Mouse (Mus musculus) forebrain, embryonic 16.5 days (tissue): ENCODE measurements around the gene Cdr2l. TPM values are rescaled to one million over a fixed set of nuclear protein-coding genes. Genes with fewer than 3 reads are reported as not detected.
A peak's percentile ranks its signal among the peaks of the same experiment; 100 is the strongest.

ENCODE experiments used
- ATAC-seq: fragments of 200-750 bp; cut with Nextera tagmentation; 2 replicates; pipeline ENCODE4 v1.8.0; 2017; ENCODE audit warnings: mild to moderate bottlenecking, moderate library complexity
- H3K27ac ChIP-seq: fragments of 300-500 bp; sonication (generic); 2 replicates; pipeline ENCODE4 v1.5.1; 2014; ENCODE audit warnings: low read length, control low read depth
- H3K27me3 ChIP-seq: fragments of 300-500 bp; sonication (generic); replicated peaks from 2 replicates; pipeline ENCODE4 v1.6.1; 2014; ENCODE audit warnings: low read length; ENCODE audit not compliant: control insufficient read depth, insufficient read depth
- H3K36me3 ChIP-seq: fragments of 300-500 bp; sonication (generic); 2 replicates; pipeline ENCODE4 v1.6.1; 2014; ENCODE audit not compliant: control insufficient read depth, insufficient read depth
- H3K4me1 ChIP-seq: fragments of 300-500 bp; sonication (generic); replicated peaks from 2 replicates; pipeline ENCODE4 v1.6.1; 2014; ENCODE audit warnings: low read length; ENCODE audit not compliant: control insufficient read depth, insufficient read depth
- H3K4me2 ChIP-seq: fragments of 300-500 bp; sonication (generic); 2 replicates; pipeline ENCODE4 v1.6.1; 2014; ENCODE audit warnings: mild to moderate bottlenecking, low read length, control low read depth
- H3K4me3 ChIP-seq: fragments of 300-500 bp; sonication (generic); replicated peaks from 2 replicates; pipeline ENCODE4 v1.5.1; 2014; ENCODE audit warnings: mild to moderate bottlenecking, low read length, control low read depth
- H3K9ac ChIP-seq: fragments of 300-500 bp; sonication (generic); replicated peaks from 2 replicates; pipeline ENCODE4 v1.6.1; 2014; ENCODE audit warnings: low read depth, low read length, control low read depth
- H3K9me3 ChIP-seq: fragments of 300-500 bp; sonication (generic); 2 replicates; pipeline ENCODE4 v1.6.1; 2016; ENCODE audit warnings: low read length; ENCODE audit not compliant: control insufficient read depth
- WGBS: fragments of 180-500 bp; shearing (Covaris S2); extraction: QIAGEN DNeasy Blood & Tissue Kit; methylation state at CpG from one replicate; pipeline ENCODE4 v1.1.7; 2014; 5-methylcytosine and 5-hydroxymethylcytosine counted together
- polyA plus RNA-seq: library from polyadenylated mRNA; unstranded; fragments of >200 nt; fragmentation: Nextera tagmentation; extraction: Ambion mirVana; gene quantifications from 2 replicates; pipeline ENCODE4 v1.2.1, GENCODE M21; 2015

Cdr2l gene
- polyA plus RNA-seq, 1 experiment from 2014 or later: 18.3 TPM

DNA sequence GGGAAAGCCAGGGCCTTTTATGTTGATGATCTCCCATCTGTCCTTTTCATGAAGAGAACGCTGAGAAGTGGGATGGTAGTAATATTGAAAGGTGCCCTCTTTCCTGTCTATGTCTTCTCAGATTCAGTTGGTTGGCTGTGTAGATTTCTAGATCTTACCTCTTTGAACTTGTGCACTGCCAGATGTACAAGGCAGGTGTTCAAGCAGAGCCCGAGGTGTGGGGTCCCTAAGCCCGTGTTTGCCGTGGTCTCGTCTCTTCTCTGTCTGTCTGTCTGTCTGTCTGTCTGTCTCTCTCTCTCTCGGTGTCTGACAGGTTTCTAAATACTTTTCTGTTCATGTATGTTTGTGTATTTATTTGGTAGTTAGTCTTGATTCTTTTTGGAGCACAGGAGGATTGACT, 44.0 kb downstream of the Cdr2l start:
- Histone ChIP-seq H3K27me3 (no peaks in the 10 kb centered on the region), H3K36me3 (peaks cover 16% of the 10 kb centered on the region), H3K9me3 (no peaks in the 10 kb centered on the region), H3K27ac (no peak overlapping the region), H3K4me2 (no peak overlapping the region), H3K4me3 (no peak overlapping the region), H3K4me1 (peaks cover 18% of the 10 kb centered on the region), H3K9ac (no peak overlapping the region)
- 93% methylated on average over 6 of the region's 6 CpGs for WGBS
- no peak for ATAC-seq

DNA sequence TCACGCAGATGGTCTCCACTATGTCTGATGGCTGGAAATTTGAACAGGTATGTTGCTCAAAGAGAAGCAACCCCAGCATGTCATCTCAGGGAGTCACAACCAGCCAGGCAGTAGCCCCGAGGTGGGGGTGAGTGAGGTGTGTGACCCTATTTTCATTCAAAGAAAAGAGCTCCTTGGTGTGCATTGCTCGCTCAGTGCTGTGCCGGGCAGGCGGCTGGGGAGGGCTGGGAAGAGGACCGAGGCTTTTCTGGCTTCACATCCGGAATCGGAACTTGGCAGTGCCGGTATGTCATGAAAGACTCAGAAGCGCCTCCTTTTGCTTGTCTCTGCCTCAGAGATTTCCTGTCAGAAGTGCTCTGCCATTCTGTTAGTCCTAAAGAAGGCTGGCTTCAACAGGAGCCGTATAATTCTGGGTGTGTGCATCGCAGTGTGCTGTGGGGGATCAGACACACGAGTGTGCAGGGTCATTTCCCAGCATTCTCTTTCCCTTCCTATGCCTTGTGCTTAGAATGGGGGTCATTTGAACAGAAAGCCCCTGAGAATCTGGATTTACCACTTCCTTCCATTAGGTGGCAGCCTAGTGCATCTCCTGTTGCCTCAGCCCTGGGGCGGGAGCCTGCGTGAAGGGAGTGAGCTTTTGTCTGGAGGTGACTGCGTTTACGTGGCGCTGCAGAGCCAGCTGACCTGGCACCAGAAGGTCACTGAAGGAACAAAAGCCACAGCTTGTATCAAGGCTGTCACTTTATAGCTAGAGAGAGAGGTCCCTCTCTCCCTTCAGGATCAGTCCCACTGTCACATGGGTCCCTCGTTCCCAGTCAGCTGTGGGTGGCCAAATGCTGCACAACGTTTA, 46.0 kb downstream of the Cdr2l start:
- Histone ChIP-seq H3K4me3 (no peak overlapping the region), H3K36me3 (peaks cover 26% of the 10 kb centered on the region), H3K27ac (peak overlapping the region; percentile 31; the same call in 1 of the 2 replicates), H3K4me1 (peaks cover 9% of the 10 kb centered on the region), H3K9me3 (no peaks in the 10 kb centered on the region), H3K4me2 (peak overlapping the region; percentile 31), H3K27me3 (no peaks in the 10 kb centered on the region), H3K9ac (peak overlapping the region; percentile 7)
- WGBS: 27% methylated on average over 20 of the region's 20 CpGs
- ATAC-seq: peak; percentile 87

DNA sequence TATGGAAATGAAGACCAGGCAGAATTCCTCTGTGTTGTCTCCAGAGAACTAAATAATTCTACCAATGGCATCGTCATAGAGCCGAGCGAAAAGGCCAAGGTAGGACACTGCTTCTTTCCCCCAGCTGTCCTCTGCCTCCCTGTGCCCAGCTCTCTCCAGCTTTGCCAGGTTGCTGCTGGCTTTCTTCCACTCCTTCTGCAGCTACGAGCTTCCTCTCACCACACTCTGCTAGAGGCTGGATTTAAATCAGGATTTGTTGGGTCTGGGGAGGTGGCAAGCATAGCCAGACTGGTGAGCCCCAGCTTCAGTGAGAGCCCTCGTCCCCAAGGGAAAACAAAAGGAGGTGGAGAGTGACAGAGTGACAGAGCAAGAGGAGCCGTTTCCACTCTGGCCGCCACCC, 47.6 kb downstream of the Cdr2l start:
- Histone ChIP-seq H3K27ac (no peak overlapping the region), H3K9ac (no peak overlapping the region), H3K4me1 (peaks cover 9% of the 10 kb centered on the region), H3K9me3 (no peaks in the 10 kb centered on the region), H3K4me3 (no peak overlapping the region), H3K27me3 (no peaks in the 10 kb centered on the region), H3K4me2 (no peak overlapping the region), H3K36me3 (peaks cover 26% of the 10 kb centered on the region)
- WGBS: 83% methylated on average over 7 of the region's 7 CpGs
- no peak for ATAC-seq

DNA sequence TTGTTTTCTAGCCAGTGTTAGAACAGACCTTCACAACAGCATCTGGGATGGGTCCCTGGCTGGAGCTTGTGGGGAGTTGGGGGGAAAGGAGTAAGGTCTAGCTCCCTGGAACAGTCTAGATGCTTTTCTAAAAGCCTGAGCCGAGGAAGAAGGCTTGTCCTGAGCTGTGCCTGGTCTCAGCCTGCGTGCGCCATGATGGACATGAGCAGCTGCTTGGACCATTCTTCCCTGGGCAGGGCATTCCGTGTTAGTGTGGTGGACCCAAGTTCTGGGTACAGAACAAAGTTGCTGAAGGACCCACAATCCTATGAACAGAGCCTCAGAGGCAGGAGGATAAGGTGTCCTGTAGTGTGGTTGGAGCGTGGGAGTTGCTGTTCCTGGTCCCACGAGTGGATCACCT, 48.8 kb downstream of the Cdr2l start:
- 98% methylated on average over 6 of the region's 6 CpGs for WGBS
- H3K4me1 ChIP-seq: peaks cover 11% of the 10 kb centered on the region
- H3K36me3 ChIP-seq: peaks cover 24% of the 10 kb centered on the region

DNA sequence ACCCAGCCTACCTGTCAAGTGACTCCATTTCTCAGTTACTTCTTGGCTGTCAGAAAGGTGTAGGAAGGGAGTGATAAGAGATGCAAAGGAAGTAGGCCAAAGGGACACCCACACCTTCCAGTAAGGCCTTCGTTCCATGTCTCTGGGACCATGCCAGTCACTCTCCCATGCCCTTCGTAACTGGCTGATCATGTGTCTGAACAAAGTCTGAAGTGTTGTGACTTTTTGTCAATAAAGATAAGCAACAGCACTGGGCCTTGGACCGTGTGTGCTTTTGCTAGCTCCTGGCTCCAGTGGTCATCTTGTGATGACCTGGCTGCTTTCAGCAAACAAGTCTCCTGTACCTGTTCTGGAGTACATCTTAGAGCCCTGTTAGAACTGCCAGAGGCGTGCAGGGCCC, 51.1 kb downstream of the Cdr2l start:
- Histone ChIP-seq H3K4me1 (peaks cover 17% of the 10 kb centered on the region), H3K9me3 (no peaks in the 10 kb centered on the region), H3K4me2 (no peak overlapping the region), H3K4me3 (no peak overlapping the region), H3K27me3 (no peaks in the 10 kb centered on the region), H3K27ac (no peak overlapping the region), H3K9ac (no peak overlapping the region), H3K36me3 (peaks cover 23% of the 10 kb centered on the region)
- ATAC-seq: no peak
- WGBS: 83% methylated on average over 4 of the region's 4 CpGs

More for the DNA sequence above, 48.8 kb downstream of the Cdr2l start:
- H3K27ac ChIP-seq: no peak overlapping the region
- H3K27me3 ChIP-seq: no peaks in the 10 kb centered on the region
- H3K9ac ChIP-seq: no peak overlapping the region
- H3K9me3 ChIP-seq: no peaks in the 10 kb centered on the region
- no peak overlapping the region for H3K4me3 ChIP-seq
- no peak overlapping the region for H3K4me2 ChIP-seq
- ATAC-seq: no peak

DNA sequence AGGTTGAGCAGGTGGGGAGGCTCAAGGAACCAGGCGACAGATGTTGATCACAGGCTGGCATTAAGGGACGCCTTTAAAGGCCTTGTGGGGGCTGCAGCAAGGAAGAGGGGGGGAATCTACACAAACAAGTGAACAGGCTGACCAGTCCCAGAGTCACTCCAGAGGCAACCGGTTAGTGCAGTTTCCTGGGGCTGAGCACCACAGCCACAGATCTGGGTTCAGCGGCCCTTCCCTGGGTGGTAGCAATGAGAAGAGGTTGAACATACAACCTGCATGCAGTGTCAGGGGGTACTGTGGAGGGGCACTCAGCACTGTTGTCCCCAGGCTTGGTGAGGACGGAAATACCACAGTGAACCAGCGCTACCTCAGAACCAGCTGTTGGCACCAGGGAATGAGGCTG, 51.6 kb downstream of the Cdr2l start:
- Histone ChIP-seq H3K27me3 (no peaks in the 10 kb centered on the region), H3K4me1 (peaks cover 12% of the 10 kb centered on the region), H3K4me3 (no peak overlapping the region), H3K36me3 (peaks cover 23% of the 10 kb centered on the region), H3K27ac (no peak overlapping the region), H3K9me3 (no peaks in the 10 kb centered on the region), H3K4me2 (no peak overlapping the region), H3K9ac (no peak overlapping the region)
- ATAC-seq: no peak
- WGBS: 82% methylated on average over 6 of the region's 6 CpGs

DNA sequence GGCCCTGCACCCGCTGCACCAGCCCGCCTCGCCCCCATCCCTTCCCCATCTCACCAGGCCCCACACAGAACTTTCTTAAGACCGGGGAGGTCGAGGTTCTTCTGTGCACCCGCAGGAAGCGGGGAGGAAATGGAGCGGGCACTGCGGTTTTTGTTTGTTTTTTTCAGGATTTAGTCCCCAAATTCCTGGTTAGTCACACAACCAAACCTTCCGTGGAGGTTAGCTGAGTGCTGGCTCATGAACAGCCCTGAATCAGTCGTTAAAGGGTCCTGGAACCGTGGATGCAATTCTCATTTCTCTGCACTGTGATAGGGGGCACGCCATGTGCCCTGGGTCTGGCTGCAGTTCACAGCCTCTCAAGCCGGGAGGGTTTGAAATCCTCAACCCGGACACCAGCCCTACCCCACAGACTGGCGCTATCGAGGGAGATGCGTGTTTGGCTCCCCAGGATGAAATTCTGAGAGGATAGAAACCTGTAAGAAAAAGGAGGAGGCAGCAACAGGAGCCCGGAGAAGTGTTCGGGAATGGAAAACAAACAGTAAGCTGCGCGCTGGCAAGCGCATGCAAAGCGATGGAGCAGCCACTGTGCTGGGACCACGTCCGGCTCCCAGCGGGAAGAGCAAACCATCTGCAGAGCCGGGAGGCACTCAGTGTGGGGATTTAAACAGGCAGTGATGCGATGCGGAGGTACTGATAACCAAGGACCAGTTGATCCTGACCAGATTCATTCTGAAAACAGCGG, 54.1 kb downstream of the Cdr2l start:
- peak; percentile 67; the same call in 1 of the 2 replicates for ATAC-seq
- H3K4me3 ChIP-seq: peak overlapping the region; percentile 25
- H3K27me3 ChIP-seq: no peaks in the 10 kb centered on the region
- no peaks in the 10 kb centered on the region for H3K9me3 ChIP-seq
- H3K4me2 ChIP-seq: peak overlapping the region; percentile 60
- 8% methylated on average over 31 of the region's 31 CpGs for WGBS
- peaks cover 9% of the 10 kb centered on the region; the same call in 1 of the 2 replicates for H3K36me3 ChIP-seq
- H3K27ac ChIP-seq: no peak overlapping the region
- peak overlapping the region; percentile 43 for H3K9ac ChIP-seq
- peaks cover 10% of the 10 kb centered on the region for H3K4me1 ChIP-seq

DNA sequence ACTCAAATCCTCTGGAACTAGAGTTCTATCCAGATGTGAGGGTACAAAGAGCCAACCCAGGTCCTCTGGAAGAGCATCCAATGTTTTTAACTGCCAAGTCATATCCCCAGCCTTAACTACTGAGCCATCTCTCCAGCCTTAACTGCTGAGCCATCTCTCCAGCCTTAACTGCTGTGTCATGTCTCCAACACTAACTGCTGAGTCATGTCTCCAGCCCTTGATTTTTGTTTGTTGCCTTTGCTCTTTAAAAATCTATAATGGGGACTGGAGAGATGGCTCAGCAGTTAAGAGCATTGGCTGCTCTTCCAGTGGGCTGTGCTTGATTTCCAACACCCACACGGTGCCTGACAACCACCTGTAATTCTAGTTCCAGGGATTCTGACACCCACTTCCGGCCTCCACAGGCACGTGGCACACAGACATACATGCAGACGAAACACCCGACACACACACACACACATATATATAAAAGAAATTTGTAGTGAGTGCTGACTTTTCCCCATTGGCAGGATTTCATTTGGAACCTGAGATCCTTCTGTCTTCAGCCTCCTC, 55.9 kb downstream of the Cdr2l start:
- H3K27ac ChIP-seq: no peak overlapping the region
- no peak for ATAC-seq
- no peak overlapping the region for H3K4me3 ChIP-seq
- H3K9me3 ChIP-seq: no peaks in the 10 kb centered on the region
- no peaks in the 10 kb centered on the region for H3K27me3 ChIP-seq
- H3K4me1 ChIP-seq: peaks cover 10% of the 10 kb centered on the region
- no peak overlapping the region for H3K9ac ChIP-seq
- WGBS: 83% methylated on average over 5 of the region's 5 CpGs
- no peaks in the 10 kb centered on the region for H3K36me3 ChIP-seq
- no peak overlapping the region for H3K4me2 ChIP-seq

DNA sequence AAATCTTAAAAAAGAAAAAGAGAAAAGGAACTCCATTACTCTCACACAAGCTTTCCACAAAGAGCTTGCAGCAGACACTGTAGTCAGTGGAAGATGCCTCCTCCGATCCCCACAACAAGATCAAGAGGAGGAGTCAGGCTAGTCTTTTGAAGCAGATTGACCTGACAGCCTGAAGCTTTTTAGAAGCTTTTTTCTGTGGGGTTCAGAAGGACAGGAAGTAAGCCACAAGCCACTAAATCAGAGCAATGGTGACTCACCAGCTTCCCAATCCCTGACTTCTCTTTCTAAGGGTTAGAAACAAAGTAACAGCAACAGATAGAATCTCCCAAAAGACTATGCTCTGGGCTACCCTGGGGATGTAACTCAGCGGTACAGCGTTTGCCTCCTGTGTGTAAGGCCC, 57.6 kb downstream of the Cdr2l start:
- WGBS: 89% methylated on average over 3 of the region's 3 CpGs
- H3K4me3 ChIP-seq: no peak overlapping the region
- H3K4me2 ChIP-seq: no peak overlapping the region
- peaks cover 10% of the 10 kb centered on the region for H3K4me1 ChIP-seq
- no peak overlapping the region for H3K9ac ChIP-seq
- H3K36me3 ChIP-seq: no peaks in the 10 kb centered on the region
- H3K27me3 ChIP-seq: no peaks in the 10 kb centered on the region
- H3K9me3 ChIP-seq: no peaks in the 10 kb centered on the region
- ATAC-seq: no peak
- no peak overlapping the region for H3K27ac ChIP-seq
